Mouse (Mus musculus) megakaryocyte, embryonic 14.5 days (primary cell): ENCODE measurements around the gene Ndufa6.

ENCODE experiments used
- FLI1 ChIP-seq: IDR thresholded peaks from 2 replicates; pipeline ENCODE4 v1.6.1; 2012; ENCODE audit warnings: low read length, inconsistent platforms, mixed read lengths
- GATA1 ChIP-seq: IDR thresholded peaks from 3 replicates; pipeline ENCODE4 v1.6.1; 2012; ENCODE audit warnings: mixed read lengths, low read length, inconsistent platforms, borderline replicate concordance

DNA sequence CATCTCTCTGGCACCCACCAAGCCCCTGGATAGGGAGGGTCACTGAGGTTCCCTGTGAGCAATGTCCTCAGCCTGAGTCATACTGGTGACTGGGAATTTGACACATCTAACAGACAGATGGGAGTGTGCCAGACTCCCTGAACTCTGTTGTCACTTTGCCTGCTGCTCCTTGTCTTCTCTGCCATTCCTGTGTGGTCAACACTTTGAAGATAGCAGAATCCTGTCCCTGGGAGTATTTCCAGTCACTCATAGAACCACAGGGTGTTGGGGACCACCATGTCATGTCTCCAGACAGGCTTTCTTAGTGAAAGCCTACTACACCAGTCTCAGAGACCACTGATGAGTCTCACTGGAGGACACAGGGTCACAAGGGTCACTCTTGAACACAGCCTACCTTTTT, 48.0 kb upstream of the Ndufa6 start:
- TF ChIP-seq GATA1 (no peak), FLI1 (no peak)
